Mouse (Mus musculus): ENCODE data around the gene Cfap206.
"Not testable (repeated sequence)": the region's sequence is repeated elsewhere in the genome, so short reads cannot be mapped to it uniquely, and the experiment has no call there.

The Cfap206 gene

GRCm38 (mm10) chr4:34729851-34730341, at the start of gene Cfap206:
Cfap206 (minus strand) TSS chr4:34730206.
- DNase-seq (ENCODE audit: low spot score in 2 of 2), result peak; percentile 47 to 69

- peak; percentile 91 to 93 for DNase-seq (ENCODE audit: low spot score in 2 of 2)
Measured at GRCm38 (mm10) chr4:34777677-34778527, 47.9 kb upstream of the Cfap206 start, which contains the start of gene Smim8. Smim8 (minus strand) TSS chr4:34778423.

- DNase-seq (ENCODE audit: low spot score in 2 of 2), result no peak
Measured at GRCm38 (mm10) chr4:34771652-34772371, 41.8 kb upstream of the Cfap206 start.

GRCm38 (mm10) chr4:34756163-34756562, 26.2 kb upstream of the Cfap206 start, which contains the start of gene Gm136:
Gm136 (minus strand) TSS chr4:34756263.
- no peak for DNase-seq (ENCODE audit: low spot score in 2 of 2)

GRCm38 (mm10) chr4:34749236-34749635, 19.2 kb upstream of the Cfap206 start:
- no peak for DNase-seq (ENCODE audit: low spot score in 2 of 2)

GRCm38 (mm10) chr4:34734461-34734860, 4.5 kb upstream of the Cfap206 start:
- no peak for DNase-seq (ENCODE audit: low spot score in 2 of 2)

GRCm38 (mm10) chr4:34733415-34733814, 3.4 kb upstream of the Cfap206 start:
- DNase-seq (ENCODE audit: low spot score in 2 of 2), result not testable (repeated sequence)

GRCm38 (mm10) chr4:34725710-34726109, 4.3 kb downstream of the Cfap206 start:
- not testable (repeated sequence) for DNase-seq (ENCODE audit: low spot score in 2 of 2)

- DNase-seq (ENCODE audit: low spot score in 2 of 2), result no peak
Measured at GRCm38 (mm10) chr4:34724306-34724705, 5.7 kb downstream of the Cfap206 start.

- no peak for DNase-seq (ENCODE audit: low spot score in 2 of 2)
Measured at GRCm38 (mm10) chr4:34723186-34723585, 6.8 kb downstream of the Cfap206 start.

- DNase-seq (ENCODE audit: low spot score in 2 of 2), result no peak
Measured at GRCm38 (mm10) chr4:34720127-34720895, 9.7 kb downstream of the Cfap206 start.

GRCm38 (mm10) chr4:34719421-34719820, 10.6 kb downstream of the Cfap206 start:
- DNase-seq (ENCODE audit: low spot score in 2 of 2), result no peak

- DNase-seq (ENCODE audit: low spot score in 2 of 2), result no peak
Measured at GRCm38 (mm10) chr4:34715062-34715461, 14.9 kb downstream of the Cfap206 start.

- DNase-seq (ENCODE audit: low spot score in 2 of 2), result no peak
Measured at GRCm38 (mm10) chr4:34708127-34708526, 21.9 kb downstream of the Cfap206 start.

GRCm38 (mm10) chr4:34707248-34707647, 22.8 kb downstream of the Cfap206 start:
- no peak for DNase-seq (ENCODE audit: low spot score in 2 of 2)

GRCm38 (mm10) chr4:34703029-34703428, 27.0 kb downstream of the Cfap206 start:
- no peak for DNase-seq (ENCODE audit: low spot score in 2 of 2)

GRCm38 (mm10) chr4:34702231-34702630, 27.8 kb downstream of the Cfap206 start:
- DNase-seq (ENCODE audit: low spot score in 2 of 2), result no peak

- peak in 1 of 2 experiments; percentile 39 for DNase-seq (ENCODE audit: low spot score in 2 of 2)
Measured at GRCm38 (mm10) chr4:34701528-34701927, 28.5 kb downstream of the Cfap206 start.

GRCm38 (mm10) chr4:34688021-34688420, 42.0 kb downstream of the Cfap206 start:
- DNase-seq (ENCODE audit: low spot score in 2 of 2), result no peak

GRCm38 (mm10) chr4:34686874-34687567, 43.0 kb downstream of the Cfap206 start, which contains the start of gene Slc35a1:
Slc35a1 (minus strand) TSS chr4:34687438.
- peak; percentile 96 for DNase-seq (ENCODE audit: low spot score in 2 of 2)

GRCm38 (mm10) chr4:34680530-34680929, 49.5 kb downstream of the Cfap206 start:
- DNase-seq (ENCODE audit: low spot score in 2 of 2), result no peak
